Mouse (Mus musculus) adrenal gland, adult (tissue): ENCODE measurements at regions not wholly inside any gene's neighbourhood (a gene's known extent, or its start where the extent isn't known, plus 50 kb on each side); places are given as distances from the start of the nearest gene placed in this dataset.

Experiments
- DNase-seq, 2 experiments: peaks; one replicate each; pipeline ENCODE4 v3.0.0; 2022 to 2023; ENCODE audit warnings: low spot score in 1 of 2; ENCODE audit not compliant: inconsistent age in 2 of 2

DNA sequence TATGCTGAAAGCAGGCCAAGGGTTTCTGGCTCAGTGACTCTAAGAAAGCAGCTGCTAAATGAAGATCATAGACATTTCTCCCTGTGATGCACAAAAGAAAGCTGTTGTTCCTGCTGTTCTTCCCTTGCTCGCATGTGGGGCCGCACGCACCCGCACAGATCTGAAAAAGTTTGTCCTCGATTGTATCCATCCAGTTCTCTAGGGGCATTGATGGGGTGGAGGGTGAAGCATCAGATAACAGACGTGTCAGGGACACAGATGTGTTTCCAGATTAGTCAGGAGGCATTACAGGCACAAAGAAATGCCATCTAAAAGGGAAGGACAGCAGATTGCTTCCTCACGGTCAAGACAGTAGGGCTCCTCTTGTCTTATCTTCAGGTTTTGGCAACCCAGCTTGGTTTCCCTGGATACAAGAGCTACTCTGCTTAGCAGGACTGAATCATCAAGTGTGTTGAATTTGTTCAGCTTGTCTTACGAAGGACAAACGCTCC is 2001.3 kb downstream of the Pcdh9 start:
- peak; percentile 18 to 78 for DNase-seq

DNA sequence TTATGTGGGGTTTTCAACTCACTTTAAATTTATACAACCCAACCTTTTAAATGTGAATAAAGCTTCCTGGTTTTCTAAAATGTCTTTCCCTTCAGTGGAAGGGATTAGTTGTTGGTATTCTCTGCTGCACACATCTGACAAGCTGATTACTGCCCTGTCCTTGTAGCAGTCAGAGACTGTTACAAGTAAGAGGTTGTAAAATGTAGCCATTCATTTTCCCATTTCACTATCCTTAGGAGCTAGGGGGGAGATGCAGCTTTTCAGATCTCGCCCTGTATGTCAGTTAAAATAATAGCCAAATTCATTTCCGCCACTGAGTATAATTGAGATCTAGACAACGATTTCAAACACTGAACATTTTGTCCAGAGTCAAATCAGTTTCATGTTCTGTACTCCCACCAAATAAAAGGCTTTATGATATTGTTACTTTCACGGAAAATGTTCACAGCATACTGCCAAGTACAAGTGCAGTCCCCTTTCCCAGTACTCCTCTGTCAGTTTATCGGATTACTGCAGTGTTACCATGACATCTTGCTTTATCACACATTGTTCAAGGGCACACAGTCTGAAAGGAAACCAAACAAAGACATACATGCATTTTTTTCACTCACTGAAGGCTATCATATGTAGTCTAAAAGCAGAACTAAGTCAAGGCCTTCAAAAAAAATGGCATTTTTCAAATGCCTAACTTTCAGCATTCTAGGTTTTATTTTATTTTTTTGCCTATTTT is 2024.4 kb downstream of the Pcdh9 start:
- peak in 1 of 2 experiments; percentile 54 for DNase-seq

DNA sequence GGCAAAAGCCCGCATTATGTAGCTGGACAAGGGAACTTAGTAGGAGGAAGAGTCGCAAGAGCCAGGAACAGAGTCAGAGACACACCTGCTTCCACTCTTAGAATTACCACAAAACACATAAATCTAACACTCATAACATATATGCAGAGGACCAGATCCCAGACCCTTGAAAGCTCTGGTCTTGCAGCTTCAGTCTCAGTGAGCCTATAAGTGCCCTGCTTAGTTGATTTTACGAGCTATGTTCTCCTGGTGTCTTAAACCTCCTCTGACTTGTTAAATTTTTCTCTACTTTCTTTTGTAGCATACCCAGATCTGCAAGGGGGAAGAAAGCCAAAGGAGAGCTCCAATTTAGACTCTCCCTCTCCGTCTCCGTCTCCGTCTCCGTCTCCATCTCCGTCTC is 2038.2 kb downstream of the Pcdh9 start:
- no peak for DNase-seq
